Mouse (Mus musculus) ES-Bruce4 (cell line): ENCODE measurements around the gene Ftsj3.
"Not testable (repeated sequence)": the region's sequence is repeated elsewhere in the genome, so short reads cannot be mapped to it uniquely, and the experiment has no call there.

Experiments
- CTCF ChIP-seq: IDR thresholded peaks from one replicate; pipeline ENCODE4 v1.8.1; 2011; ENCODE audit warnings: low read depth, low read length
- POLR2A ChIP-seq: IDR thresholded peaks from one replicate; pipeline ENCODE4 v1.8.1; 2011; ENCODE audit warnings: low read length; ENCODE audit not compliant: insufficient read depth

- not testable (repeated sequence) for TF ChIP-seq POLR2A, CTCF
These were observed 21.9 kb downstream of the Ftsj3 start for GRCm38 (mm10) chr11:106233978-106234377.
